Mouse (Mus musculus) spleen, adult 2 months (tissue): ENCODE data around the gene Babam2. TPM values are rescaled to one million over a fixed set of nuclear protein-coding genes. Genes with fewer than 3 reads are reported as not detected.
A peak's percentile ranks its signal among the peaks of the same experiment; 100 is the strongest.

Experiments used
- DNase-seq, 2 experiments: peaks; one replicate each; pipeline versions ENCODE4 v3.0.0 to v3.0.0-alpha.2; 2012 to 2021; ENCODE audit warnings: low spot score in 2 of 2, low read depth in 1 of 2
- H3K27ac ChIP-seq: fragments of 200-500 bp; 2 replicates; pipeline ENCODE4 v1.5.1; 2012; ENCODE audit warnings: low read length, inconsistent platforms; ENCODE audit not compliant: insufficient read depth
- H3K27me3 ChIP-seq: fragments of 200-500 bp; 2 replicates; pipeline ENCODE4 v1.6.1; 2012; ENCODE audit warnings: mild to moderate bottlenecking, moderate library complexity, low read length, inconsistent platforms; ENCODE audit not compliant: control insufficient read depth, insufficient read depth
- H3K36me3 ChIP-seq: fragments of 200-500 bp; 2 replicates; pipeline ENCODE4 v1.6.1; 2012; ENCODE audit warnings: mild to moderate bottlenecking, low read length, inconsistent platforms; ENCODE audit not compliant: control insufficient read depth, insufficient read depth
- H3K4me1 ChIP-seq: fragments of 200-500 bp; 2 replicates; pipeline ENCODE4 v1.6.1; 2011; ENCODE audit warnings: inconsistent platforms; ENCODE audit not compliant: control insufficient read depth, insufficient read depth, insufficient read length
- H3K4me3 ChIP-seq: fragments of 200-500 bp; 2 replicates; pipeline ENCODE4 v1.5.1; 2011; ENCODE audit warnings: mild to moderate bottlenecking, inconsistent platforms; ENCODE audit not compliant: insufficient read depth, insufficient read length; ENCODE audit errors: extremely low read depth
- CTCF ChIP-seq: fragments of 200-500 bp; IDR thresholded peaks from 2 replicates; pipeline ENCODE4 v1.5.1; 2011; ENCODE audit warnings: mild to moderate bottlenecking, inconsistent platforms; ENCODE audit not compliant: insufficient read depth, insufficient read length, insufficient replicate concordance; ENCODE audit errors: extremely low read depth
- POLR2A ChIP-seq: fragments of 200-500 bp; IDR thresholded peaks from 2 replicates; pipeline ENCODE4 v1.6.1; 2011; ENCODE audit warnings: low read depth, low read length, inconsistent platforms
- WGBS: fragments of 180-500 bp; shearing (Covaris S2); methylation state at CpG from one replicate; pipeline ENCODE4 v1.1.7; 2018; 5-methylcytosine and 5-hydroxymethylcytosine counted together
- polyA plus RNA-seq: library from polyadenylated mRNA; depleted of rRNA; stranded (reverse); fragments of >200 nt; gene quantifications from 2 replicates; pipeline ENCODE4 v1.2.3, GENCODE M21; 2012

Gene Babam2
- polyA plus RNA-seq, 1 experiment, result 12.2 TPM

- Histone ChIP-seq H3K27ac (no peak overlapping the region), H3K4me1 (peaks cover 6% of the 10 kb centered on the region; the same call in 1 of the 2 replicates), H3K36me3 (no peaks in the 10 kb centered on the region), H3K27me3 (no peaks in the 10 kb centered on the region), H3K4me3 (0 out of 2 replicates have a peak overlapping the region, but pooled peaks have one; percentile 1)
- TF ChIP-seq CTCF (no peak), POLR2A (no peak)
- WGBS, result 14% methylated on average over 5 of the region's 5 CpGs
- DNase-seq, result peak in 1 of 2 experiments; percentile 40
These were observed 190.1 kb downstream of the Babam2 start for GRCm38 (mm10) chr5:31887590-31887989.

GRCm38 (mm10) chr5:31888341-31888740 is 190.9 kb downstream of the Babam2 start:
- WGBS, result 87% methylated on average over 3 of the region's 3 CpGs
- Histone ChIP-seq H3K27me3 (no peaks in the 10 kb centered on the region), H3K36me3 (no peaks in the 10 kb centered on the region), H3K27ac (no peak overlapping the region), H3K4me3 (no peak overlapping the region), H3K4me1 (peaks cover 6% of the 10 kb centered on the region; the same call in 1 of the 2 replicates)
- TF ChIP-seq POLR2A (no peak), CTCF (no peak)
- DNase-seq, result no peak

DNA sequence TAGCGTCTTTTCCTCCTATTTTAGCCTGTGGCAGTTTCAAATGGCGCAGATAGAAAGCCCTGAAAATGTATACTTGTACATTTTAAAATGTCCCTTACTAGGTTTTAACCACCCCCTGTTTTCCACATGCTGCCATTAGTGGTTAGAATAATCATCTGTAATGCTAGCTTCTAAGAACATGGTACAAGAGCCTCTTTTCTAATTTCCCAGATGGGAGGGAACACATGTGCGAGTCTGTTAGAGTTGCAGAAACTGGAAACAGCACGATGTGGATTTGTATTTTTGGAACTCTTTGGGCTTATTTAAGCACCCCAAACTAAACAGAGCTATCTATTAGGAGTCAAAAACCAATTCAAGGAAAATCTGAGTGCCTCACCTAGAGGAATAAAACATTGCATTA is 195.1 kb downstream of the Babam2 start:
- no peak for DNase-seq
- no peaks in the 10 kb centered on the region for H3K36me3 ChIP-seq
- no peak for TF ChIP-seq CTCF
- peaks cover 3% of the 10 kb centered on the region; the same call in 1 of the 2 replicates for H3K4me1 ChIP-seq
- H3K27me3 ChIP-seq, result no peaks in the 10 kb centered on the region
- WGBS, result 94% methylated on average over 4 of the region's 4 CpGs
- H3K4me3 ChIP-seq, result no peak overlapping the region
- no peak overlapping the region for H3K27ac ChIP-seq

DNA sequence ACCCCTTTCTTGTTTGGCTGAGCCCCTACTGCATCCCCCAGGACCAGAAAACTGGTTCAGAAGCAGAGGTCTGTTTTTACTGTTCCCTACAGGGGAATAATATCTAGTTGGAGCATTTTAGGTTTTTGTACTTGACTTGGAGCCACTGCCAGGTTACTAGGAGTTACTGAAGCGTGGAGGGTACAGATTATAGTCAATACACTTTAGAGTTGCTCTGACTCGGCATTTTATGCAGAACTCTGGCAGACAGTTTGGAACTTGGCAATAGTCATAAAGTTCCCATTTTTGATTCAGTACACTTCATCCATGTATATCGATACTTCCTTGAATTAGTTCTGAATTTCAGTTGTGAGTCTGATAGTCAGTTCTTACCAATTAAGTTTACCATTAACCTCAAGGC is 202.4 kb downstream of the Babam2 start:
- Histone ChIP-seq H3K4me1 (no peaks in the 10 kb centered on the region), H3K4me3 (no peak overlapping the region), H3K27ac (no peak overlapping the region), H3K27me3 (no peaks in the 10 kb centered on the region), H3K36me3 (no peaks in the 10 kb centered on the region)
- 90% methylated on average over 3 of the region's 3 CpGs for WGBS
- TF ChIP-seq POLR2A, result no peak
- TF ChIP-seq CTCF, result no peak
- DNase-seq, result no peak

DNA sequence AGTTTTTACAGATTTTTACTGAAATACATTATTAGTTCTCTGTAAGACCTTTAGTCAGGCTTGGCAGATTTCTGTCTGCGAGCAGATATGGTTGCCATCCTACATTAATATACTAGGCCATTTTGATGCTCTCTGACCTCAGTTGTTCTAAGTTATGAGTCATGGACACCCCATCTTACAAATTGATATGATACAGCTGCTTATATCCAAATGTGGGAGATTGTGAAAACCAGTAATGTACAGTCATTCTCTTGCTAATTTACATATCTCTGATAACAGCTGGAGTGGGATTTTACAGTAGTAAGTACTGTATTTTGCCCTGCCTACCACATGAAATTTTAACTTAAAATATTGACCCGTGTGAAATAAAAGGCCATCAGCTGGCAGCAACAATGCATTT is 204.7 kb downstream of the Babam2 start:
- Histone ChIP-seq H3K27me3 (no peaks in the 10 kb centered on the region), H3K36me3 (no peaks in the 10 kb centered on the region), H3K27ac (no peak overlapping the region), H3K4me1 (peaks cover 5% of the 10 kb centered on the region; the same call in 1 of the 2 replicates), H3K4me3 (no peak overlapping the region)
- 89% methylated on average over 2 of the region's 2 CpGs for WGBS
- no peak for DNase-seq
- TF ChIP-seq POLR2A, result no peak
- no peak for TF ChIP-seq CTCF

DNA sequence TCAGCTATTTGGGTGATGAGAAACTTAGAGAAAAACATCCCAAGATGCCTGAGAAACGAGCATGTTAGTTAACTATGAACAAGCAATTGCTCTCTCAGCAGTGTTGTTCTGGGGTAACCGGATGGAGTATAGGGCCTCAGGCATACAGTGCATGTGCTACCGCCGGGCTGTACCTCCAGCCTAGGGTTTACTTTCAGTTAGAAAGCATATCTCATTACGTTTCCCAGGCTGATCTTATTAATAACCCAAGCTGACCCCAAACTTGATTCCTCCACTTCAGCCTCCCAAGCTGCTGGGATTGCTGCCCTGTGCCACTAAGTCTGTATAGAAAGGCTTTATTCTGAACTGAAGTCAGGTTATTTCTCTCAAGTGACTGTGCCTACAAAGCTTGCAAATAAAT is 205.4 kb downstream of the Babam2 start:
- WGBS, result 94% methylated on average over 5 of the region's 5 CpGs
- TF ChIP-seq POLR2A, result no peak

GRCm38 (mm10) chr5:31904968-31905683 is 207.6 kb downstream of the Babam2 start:
- H3K36me3 ChIP-seq, result no peaks in the 10 kb centered on the region
- H3K4me3 ChIP-seq, result no peak overlapping the region
- TF ChIP-seq POLR2A, result no peak
- no peak for TF ChIP-seq CTCF
- H3K27ac ChIP-seq, result no peak overlapping the region
- H3K4me1 ChIP-seq, result peaks cover 15% of the 10 kb centered on the region
- DNase-seq, result no peak
- WGBS, result 82% methylated on average over 6 of the region's 6 CpGs
- H3K27me3 ChIP-seq, result no peaks in the 10 kb centered on the region

More for the DNA sequence above, 205.4 kb downstream of the Babam2 start:
- Histone ChIP-seq H3K4me1 (peaks cover 11% of the 10 kb centered on the region; the same call in 1 of the 2 replicates), H3K4me3 (no peak overlapping the region), H3K27me3 (no peaks in the 10 kb centered on the region), H3K36me3 (no peaks in the 10 kb centered on the region), H3K27ac (no peak overlapping the region)
- DNase-seq, result no peak
